Mouse (Mus musculus): Measurements from ENCODE around the gene Cnot1. TPM values are rescaled to one million over a fixed set of nuclear protein-coding genes. Genes with fewer than 3 reads are reported as not detected.

The Cnot1 gene
- polyA plus RNA-seq, 1 experiment from 2014 or later, result 98.5 TPM

DNA sequence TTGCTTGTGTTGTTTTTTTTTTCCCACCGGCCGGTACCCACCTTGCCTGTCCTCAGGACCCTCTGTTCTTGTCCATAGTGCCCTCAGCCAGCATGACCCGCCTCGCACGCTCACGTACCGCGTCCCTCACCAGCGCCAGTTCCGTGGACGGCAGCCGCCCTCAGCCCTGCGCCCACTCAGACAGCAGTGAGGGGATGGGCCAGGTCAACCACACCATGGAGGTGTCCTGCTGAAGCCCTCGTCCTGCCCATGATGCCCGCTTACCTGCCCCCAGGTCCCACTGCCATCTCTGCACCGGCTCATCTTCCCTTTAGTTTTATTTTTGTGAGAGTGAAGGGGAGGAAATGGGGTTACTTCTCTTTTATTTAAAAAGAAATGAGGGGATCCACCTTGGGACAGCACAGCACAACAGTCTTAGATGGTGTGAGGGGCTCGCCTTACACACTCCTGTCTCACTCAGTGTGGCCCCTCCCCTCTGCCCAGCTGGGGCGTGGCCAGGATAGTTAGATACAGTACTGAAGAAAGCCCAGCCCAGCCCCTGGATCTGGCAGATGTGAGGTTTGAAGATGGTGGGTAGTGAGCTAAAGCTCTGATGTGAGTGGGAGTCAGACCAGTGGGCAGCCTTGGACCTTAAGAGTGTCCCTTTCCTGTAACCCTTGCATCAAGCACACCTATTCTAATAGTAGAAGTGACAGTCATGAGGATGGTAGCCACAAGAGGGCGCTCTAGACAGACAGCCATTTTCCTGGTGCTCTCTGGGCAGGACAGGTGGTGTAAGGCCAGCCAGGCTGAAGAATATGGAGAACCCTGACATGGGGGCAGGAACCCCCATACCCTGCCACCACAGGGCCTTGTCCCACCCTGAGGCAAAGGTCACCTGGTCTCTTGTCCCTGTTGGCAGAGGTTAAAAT, 93.9 kb downstream of the Cnot1 start:
- WGBS, result 78% methylated on average over 19 of the region's 19 CpGs
- no peak overlapping the region for H3K4me2 ChIP-seq (ENCODE audit: low read length)
- no peaks in the 10 kb centered on the region for H3K9me3 ChIP-seq (ENCODE audit: control insufficient read depth, low read length)
- peaks cover 8% of the 10 kb centered on the region for H3K4me1 ChIP-seq (replicated peaks; ENCODE audit: control insufficient read depth, insufficient read depth, low read length)
- no peak overlapping the region for H3K4me3 ChIP-seq (ENCODE audit: low read depth, low read length)
- DNase-seq (ENCODE audit: low spot score) (peak; percentile 86), ATAC-seq (replicated peaks; ENCODE audit: low FRiP score, low TSS enrichment, low read depth) (peak; percentile 38)
- H3K36me3 ChIP-seq (ENCODE audit: control insufficient read depth, insufficient read depth, low read length), result peaks cover 14% of the 10 kb centered on the region
- H3K27ac ChIP-seq (ENCODE audit: low read depth), result no peak overlapping the region
- H3K27me3 ChIP-seq (replicated peaks; ENCODE audit: control insufficient read depth, insufficient read depth, low read length), result no peaks in the 10 kb centered on the region
- H3K9ac ChIP-seq (ENCODE audit: low read length), result no peak overlapping the region

DNA sequence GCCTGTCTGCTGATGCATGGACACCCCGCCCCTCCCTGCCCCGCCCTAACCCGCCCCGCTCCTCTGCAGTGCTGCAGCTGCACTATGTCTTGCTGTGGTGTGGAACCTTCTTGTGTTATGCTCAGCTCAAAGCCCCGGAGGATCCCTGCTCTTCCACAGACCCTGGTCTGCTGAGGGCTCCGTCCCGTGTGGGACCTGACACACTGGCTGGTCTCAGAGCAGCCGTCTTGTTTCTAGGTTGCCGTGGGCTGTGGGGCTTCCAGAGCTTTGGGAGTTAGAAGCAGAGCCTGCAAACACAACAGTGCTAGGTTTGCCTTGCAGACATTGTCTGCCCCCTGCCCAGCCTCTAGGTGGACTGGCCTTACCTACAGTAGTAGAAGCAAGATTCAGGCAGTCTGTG, 94.9 kb downstream of the Cnot1 start:
- DNase-seq (ENCODE audit: low spot score) (no peak), ATAC-seq (replicated peaks; ENCODE audit: low FRiP score, low TSS enrichment, low read depth) (no peak)
- Histone ChIP-seq H3K36me3 (ENCODE audit: control insufficient read depth, insufficient read depth, low read length) (0 out of 2 replicates have a peak, but pooled peaks cover 4% of the 10 kb centered on the region), H3K4me1 (replicated peaks; ENCODE audit: control insufficient read depth, insufficient read depth, low read length) (peaks cover 8% of the 10 kb centered on the region), H3K4me3 (ENCODE audit: low read depth, low read length) (no peak overlapping the region), H3K9ac (ENCODE audit: low read length) (no peak overlapping the region), H3K27ac (ENCODE audit: low read depth) (no peak overlapping the region), H3K4me2 (ENCODE audit: low read length) (no peak overlapping the region), H3K9me3 (ENCODE audit: control insufficient read depth, low read length) (no peaks in the 10 kb centered on the region), H3K27me3 (replicated peaks; ENCODE audit: control insufficient read depth, insufficient read depth, low read length) (no peaks in the 10 kb centered on the region)
- WGBS, result 84% methylated on average over 9 of the region's 9 CpGs

DNA sequence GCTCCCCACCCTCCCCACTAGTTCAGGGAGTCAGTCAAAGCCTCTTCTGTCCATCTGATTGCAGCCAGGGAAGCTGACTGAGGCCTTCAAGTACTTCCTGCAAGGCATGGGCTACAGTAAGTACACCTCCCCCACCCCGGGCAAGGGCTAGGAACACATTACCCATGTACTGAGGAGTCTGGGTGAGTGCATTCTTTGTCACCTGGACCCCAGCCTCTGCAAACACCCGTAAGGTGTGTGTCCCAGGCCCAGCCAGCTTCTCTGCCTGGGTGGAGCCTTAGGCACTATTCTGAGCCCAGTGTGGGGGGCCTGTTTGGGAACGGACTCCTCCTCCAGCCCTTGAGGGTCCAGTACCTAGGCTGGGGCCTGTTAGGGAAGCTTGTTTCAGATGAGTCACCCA, 96.2 kb downstream of the Cnot1 start:
- DNase-seq (ENCODE audit: low spot score) (no peak), ATAC-seq (replicated peaks; ENCODE audit: low FRiP score, low TSS enrichment, low read depth) (no peak)
- Histone ChIP-seq H3K27me3 (replicated peaks; ENCODE audit: control insufficient read depth, insufficient read depth, low read length) (no peaks in the 10 kb centered on the region), H3K9me3 (ENCODE audit: control insufficient read depth, low read length) (no peaks in the 10 kb centered on the region), H3K4me2 (ENCODE audit: low read length) (no peak overlapping the region), H3K4me3 (ENCODE audit: low read depth, low read length) (no peak overlapping the region), H3K36me3 (ENCODE audit: control insufficient read depth, insufficient read depth, low read length) (no peaks in the 10 kb centered on the region), H3K4me1 (replicated peaks; ENCODE audit: control insufficient read depth, insufficient read depth, low read length) (no peaks in the 10 kb centered on the region; the same call in 1 of the 2 replicates), H3K9ac (ENCODE audit: low read length) (no peak overlapping the region), H3K27ac (ENCODE audit: low read depth) (no peak overlapping the region)
- WGBS, result 62% methylated on average over 3 of the region's 3 CpGs

DNA sequence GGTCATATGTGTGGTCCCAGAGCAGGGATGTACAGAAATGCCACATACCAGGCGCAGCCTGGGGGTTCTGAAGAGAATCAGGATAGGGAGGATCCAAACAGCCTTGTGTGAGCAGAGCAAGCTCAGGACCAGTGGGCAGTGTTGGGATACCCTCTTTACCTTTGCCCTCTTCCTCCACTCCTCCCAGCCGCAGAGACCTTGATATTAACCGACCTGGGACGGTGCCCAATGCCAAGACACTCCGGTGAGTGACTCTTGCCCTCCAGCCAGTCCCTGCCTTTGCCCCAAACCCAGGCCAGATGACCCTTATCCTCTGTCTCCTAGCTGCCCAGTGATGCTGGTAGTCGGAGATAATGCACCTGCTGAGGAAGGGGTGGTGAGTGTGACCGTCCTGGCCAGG, 97.7 kb downstream of the Cnot1 start:
- Histone ChIP-seq H3K27me3 (replicated peaks; ENCODE audit: control insufficient read depth, insufficient read depth, low read length) (no peaks in the 10 kb centered on the region), H3K9me3 (ENCODE audit: control insufficient read depth, low read length) (no peaks in the 10 kb centered on the region), H3K36me3 (ENCODE audit: control insufficient read depth, insufficient read depth, low read length) (no peaks in the 10 kb centered on the region), H3K27ac (ENCODE audit: low read depth) (no peak overlapping the region), H3K4me1 (replicated peaks; ENCODE audit: control insufficient read depth, insufficient read depth, low read length) (no peaks in the 10 kb centered on the region), H3K9ac (ENCODE audit: low read length) (no peak overlapping the region), H3K4me2 (ENCODE audit: low read length) (no peak overlapping the region), H3K4me3 (ENCODE audit: low read depth, low read length) (no peak overlapping the region)
- DNase-seq (ENCODE audit: low spot score) (no peak), ATAC-seq (replicated peaks; ENCODE audit: low FRiP score, low TSS enrichment, low read depth) (no peak)
- 78% methylated on average over 7 of the region's 7 CpGs for WGBS

DNA sequence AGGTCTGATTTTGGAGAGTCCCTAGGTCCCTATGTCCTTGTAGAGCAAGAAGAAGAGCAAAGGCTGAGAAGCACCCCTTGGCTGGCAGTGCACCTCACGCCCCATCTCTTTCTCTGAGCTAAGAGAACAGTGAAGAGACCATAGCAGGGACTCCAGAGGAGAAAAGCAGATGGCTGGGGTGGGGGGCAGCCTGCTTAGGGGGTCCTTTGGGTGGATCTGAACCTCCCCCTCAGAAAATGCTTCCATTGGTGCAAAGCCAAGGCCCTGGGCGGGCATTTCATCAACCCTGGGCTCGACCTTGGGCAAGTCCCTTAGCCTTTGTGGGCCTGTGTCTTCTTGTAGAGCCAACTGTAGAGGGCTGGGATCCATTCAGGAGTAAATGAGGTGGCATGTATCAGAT, 102.7 kb downstream of the Cnot1 start:
- DNase-seq (ENCODE audit: low spot score) (no peak), ATAC-seq (replicated peaks; ENCODE audit: low FRiP score, low TSS enrichment, low read depth) (no peak)
- H3K4me3 ChIP-seq (ENCODE audit: low read depth, low read length), result no peak overlapping the region
- no peak overlapping the region for H3K9ac ChIP-seq (ENCODE audit: low read length)
- no peak overlapping the region for H3K27ac ChIP-seq (ENCODE audit: low read depth)
- 93% methylated on average over 3 of the region's 3 CpGs for WGBS
- no peaks in the 10 kb centered on the region; the same call in 1 of the 2 replicates for H3K27me3 ChIP-seq (replicated peaks; ENCODE audit: control insufficient read depth, insufficient read depth, low read length)
- H3K4me1 ChIP-seq (replicated peaks; ENCODE audit: control insufficient read depth, insufficient read depth, low read length), result peaks cover 8% of the 10 kb centered on the region
- H3K36me3 ChIP-seq (ENCODE audit: control insufficient read depth, insufficient read depth, low read length), result no peaks in the 10 kb centered on the region
- no peaks in the 10 kb centered on the region for H3K9me3 ChIP-seq (ENCODE audit: control insufficient read depth, low read length)
- H3K4me2 ChIP-seq (ENCODE audit: low read length), result no peak overlapping the region

DNA sequence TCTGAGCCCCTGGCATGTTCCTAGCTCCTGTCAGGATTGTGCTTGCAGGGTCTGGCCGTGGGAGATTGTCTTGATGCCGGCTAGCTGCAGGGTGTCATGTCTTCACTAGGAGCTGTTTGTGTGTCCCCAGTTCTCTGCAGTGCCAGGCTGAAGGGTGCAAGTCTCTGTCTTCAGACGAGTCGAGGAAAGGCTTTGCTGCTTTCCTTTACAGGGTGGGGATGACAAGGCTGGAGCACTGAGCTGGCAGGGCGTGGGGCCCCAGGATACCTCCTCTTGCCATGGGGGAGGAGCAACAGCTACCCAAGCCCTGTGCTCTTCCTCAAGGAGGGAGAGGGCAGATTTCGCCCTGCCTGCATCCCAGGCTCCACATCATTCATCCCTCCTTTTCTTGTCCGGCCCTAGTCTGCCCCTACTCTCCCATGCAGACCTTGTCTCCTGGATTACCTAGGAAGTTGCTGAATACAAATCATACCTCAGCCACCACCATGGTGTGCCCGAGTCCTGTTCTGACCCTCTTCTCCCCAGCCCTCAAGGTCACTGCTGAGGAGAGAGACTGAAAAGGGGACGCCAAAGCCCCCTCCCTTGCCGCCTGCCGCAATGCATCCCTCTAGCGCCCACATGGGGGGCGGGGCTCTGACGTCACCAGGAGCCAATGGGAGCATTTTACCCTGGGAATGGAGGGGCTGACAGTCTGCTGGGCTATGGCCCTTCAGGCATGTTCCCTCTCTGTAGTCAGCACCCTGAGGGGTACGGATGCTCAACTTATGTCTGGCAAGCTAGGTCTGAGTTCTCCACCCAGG, 103.6 kb downstream of the Cnot1 start:
- H3K27me3 ChIP-seq (replicated peaks; ENCODE audit: control insufficient read depth, insufficient read depth, low read length), result no peaks in the 10 kb centered on the region; the same call in 1 of the 2 replicates
- DNase-seq (ENCODE audit: low spot score) (peak; percentile 80), ATAC-seq (replicated peaks; ENCODE audit: low FRiP score, low TSS enrichment, low read depth) (peak; percentile 33)
- peak overlapping the region; percentile 44 for H3K9ac ChIP-seq (ENCODE audit: low read length)
- H3K9me3 ChIP-seq (ENCODE audit: control insufficient read depth, low read length), result no peaks in the 10 kb centered on the region
- H3K36me3 ChIP-seq (ENCODE audit: control insufficient read depth, insufficient read depth, low read length), result no peaks in the 10 kb centered on the region
- WGBS, result 2% methylated on average over 15 of the region's 15 CpGs
- peak overlapping the region; percentile 86 for H3K4me2 ChIP-seq (ENCODE audit: low read length)
- H3K4me1 ChIP-seq (replicated peaks; ENCODE audit: control insufficient read depth, insufficient read depth, low read length), result peaks cover 8% of the 10 kb centered on the region
- peak overlapping the region; percentile 53 for H3K4me3 ChIP-seq (ENCODE audit: low read depth, low read length)
- H3K27ac ChIP-seq (ENCODE audit: low read depth), result no peak overlapping the region

DNA sequence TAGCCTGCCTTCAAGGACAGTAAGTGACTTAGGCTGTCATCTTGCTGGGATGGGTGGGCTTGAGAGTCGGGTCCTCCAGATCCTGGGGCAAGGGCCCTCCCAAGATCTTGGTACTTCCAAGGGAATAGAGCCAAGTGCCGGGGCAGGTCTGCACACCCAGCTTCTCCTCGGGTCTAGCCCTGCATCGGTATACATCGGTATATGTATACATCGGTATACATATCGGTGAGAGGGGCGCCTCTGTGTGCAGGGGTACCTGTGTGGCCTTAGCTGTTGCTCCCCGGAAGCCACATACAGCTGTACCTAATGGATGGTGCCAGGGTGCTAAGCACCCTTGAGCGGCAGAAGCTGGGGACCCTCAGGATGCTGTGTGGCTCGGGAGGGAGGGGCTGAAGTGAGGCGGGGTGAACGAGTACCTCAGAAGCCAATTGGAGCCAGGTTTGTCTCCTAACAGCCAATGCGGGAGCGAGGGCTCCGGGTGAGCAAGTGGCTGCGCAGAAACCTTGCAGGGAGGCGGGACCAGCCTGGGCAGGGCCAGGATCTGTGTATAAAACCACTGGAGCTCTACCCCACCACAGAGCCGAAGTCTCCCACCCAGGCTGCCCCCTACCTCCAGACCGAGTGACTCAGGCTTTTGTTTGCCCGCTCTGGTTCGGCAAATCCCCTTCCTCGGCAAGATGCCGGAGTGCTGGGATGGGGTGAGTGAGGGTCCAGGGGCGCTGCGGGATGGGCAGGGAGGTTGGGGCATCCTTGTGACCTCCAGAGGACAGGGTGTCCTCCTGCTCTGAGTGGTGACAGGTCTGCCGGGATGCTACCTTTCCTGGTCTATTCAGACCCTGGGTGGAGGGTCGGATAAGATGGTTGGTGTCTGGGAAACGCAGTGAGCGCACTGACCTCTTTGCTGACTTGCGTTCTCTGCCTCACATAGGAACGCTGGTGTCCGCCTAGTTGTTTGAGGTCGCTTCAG, 104.5 kb downstream of the Cnot1 start:
- DNase-seq (ENCODE audit: low spot score) (peak; percentile 84), ATAC-seq (replicated peaks; ENCODE audit: low FRiP score, low TSS enrichment, low read depth) (peak; percentile 91)
- Histone ChIP-seq H3K36me3 (ENCODE audit: control insufficient read depth, insufficient read depth, low read length) (no peaks in the 10 kb centered on the region), H3K9me3 (ENCODE audit: control insufficient read depth, low read length) (no peaks in the 10 kb centered on the region), H3K9ac (ENCODE audit: low read length) (peak overlapping the region; percentile 44), H3K27me3 (replicated peaks; ENCODE audit: control insufficient read depth, insufficient read depth, low read length) (no peaks in the 10 kb centered on the region; the same call in 1 of the 2 replicates), H3K4me1 (replicated peaks; ENCODE audit: control insufficient read depth, insufficient read depth, low read length) (peaks cover 8% of the 10 kb centered on the region), H3K4me3 (ENCODE audit: low read depth, low read length) (peak overlapping the region; percentile 53), H3K27ac (ENCODE audit: low read depth) (no peak overlapping the region), H3K4me2 (ENCODE audit: low read length) (peak overlapping the region; percentile 86)
- 3% methylated on average over 34 of the region's 34 CpGs for WGBS

DNA sequence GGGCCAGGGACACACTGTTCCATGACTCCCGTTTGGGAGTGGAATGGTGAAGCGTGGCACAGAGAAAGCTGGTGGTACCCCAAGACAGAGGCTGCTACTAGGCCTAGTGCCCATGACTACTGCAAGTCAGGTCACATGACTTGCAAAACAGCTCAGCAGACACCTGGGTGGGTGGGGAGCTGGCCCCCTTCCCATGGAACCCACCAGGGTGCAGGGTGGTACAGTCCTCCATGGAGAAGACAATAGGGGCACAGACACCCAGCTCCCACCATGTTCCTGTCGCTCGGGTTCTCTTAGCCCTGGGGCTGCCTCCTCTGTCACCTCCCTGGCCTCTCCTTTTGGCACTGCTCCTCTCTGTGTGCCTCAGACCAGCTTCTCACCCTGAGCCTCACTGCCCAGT, 105.5 kb downstream of the Cnot1 start:
- H3K9ac ChIP-seq (ENCODE audit: low read length), result no peak overlapping the region
- DNase-seq (ENCODE audit: low spot score) (no peak), ATAC-seq (replicated peaks; ENCODE audit: low FRiP score, low TSS enrichment, low read depth) (no peak)
- H3K4me1 ChIP-seq (replicated peaks; ENCODE audit: control insufficient read depth, insufficient read depth, low read length), result peaks cover 8% of the 10 kb centered on the region
- 74% methylated on average over 4 of the region's 4 CpGs for WGBS
- no peaks in the 10 kb centered on the region for H3K9me3 ChIP-seq (ENCODE audit: control insufficient read depth, low read length)
- H3K36me3 ChIP-seq (ENCODE audit: control insufficient read depth, insufficient read depth, low read length), result no peaks in the 10 kb centered on the region
- no peak overlapping the region for H3K27ac ChIP-seq (ENCODE audit: low read depth)
- H3K4me3 ChIP-seq (ENCODE audit: low read depth, low read length), result no peak overlapping the region
- no peak overlapping the region for H3K4me2 ChIP-seq (ENCODE audit: low read length)
- H3K27me3 ChIP-seq (replicated peaks; ENCODE audit: control insufficient read depth, insufficient read depth, low read length), result peaks cover 5% of the 10 kb centered on the region; the same call in 1 of the 2 replicates

All from intestine, embryonic 14.5 days (tissue).